Mouse (Mus musculus): ENCODE measurements around the gene Cdpf1.
"Not testable (repeated sequence)": the region's sequence is repeated elsewhere in the genome, so short reads cannot be mapped to it uniquely, and the experiment has no call there.

The Cdpf1 gene

GRCm38 (mm10) chr15:85808434-85808833, 3.1 kb downstream of the Cdpf1 start:
- DNase-seq (ENCODE audit: extremely low spot score, low read depth, low spot score), result no peak

DNA sequence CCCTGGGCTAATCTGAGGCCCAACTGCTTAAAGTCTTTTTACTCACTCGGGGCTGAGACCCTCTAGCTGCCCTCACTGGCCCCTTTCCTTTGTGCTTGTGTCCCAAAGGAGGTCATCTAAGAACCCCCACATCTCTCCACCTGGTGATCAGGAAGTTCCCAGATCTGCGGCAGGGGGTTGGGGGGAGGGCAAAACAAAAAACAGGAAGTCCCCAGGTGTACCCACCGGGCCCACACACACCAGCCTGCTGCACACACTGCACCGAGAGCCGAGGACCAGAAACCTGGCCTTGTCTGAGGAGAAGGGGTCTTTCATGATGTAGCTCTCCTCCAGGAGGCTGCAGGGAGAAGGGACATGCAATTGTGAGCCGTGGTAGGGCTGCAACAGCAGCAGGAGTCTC, 3.5 kb downstream of the Cdpf1 start:
- DNase-seq (ENCODE audit: extremely low spot score, low read depth, low spot score), result no peak

GRCm38 (mm10) chr15:85807404-85807803, 4.1 kb downstream of the Cdpf1 start:
- no peak for DNase-seq (ENCODE audit: extremely low spot score, low read depth, low spot score)

DNA sequence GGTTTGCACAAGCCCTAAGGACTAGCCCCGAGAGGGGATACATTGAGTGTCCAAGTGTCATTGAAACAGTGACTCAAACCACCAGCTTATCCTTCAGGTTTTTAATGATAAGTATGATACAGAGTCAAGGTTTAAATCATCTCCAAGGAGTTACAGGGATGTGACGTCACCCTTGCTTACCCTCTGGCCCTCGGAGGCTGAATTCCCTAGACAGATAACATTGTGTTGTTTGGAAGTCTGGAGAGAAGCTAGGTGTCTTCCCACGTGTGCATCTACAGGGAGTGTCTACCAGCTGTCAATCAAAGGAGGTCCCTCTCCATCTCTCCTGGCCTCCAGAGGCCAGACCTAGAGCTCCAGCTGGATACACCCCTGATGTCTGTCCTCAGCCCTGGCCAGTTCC, 4.6 kb downstream of the Cdpf1 start:
- no peak for DNase-seq (ENCODE audit: extremely low spot score, low read depth, low spot score)

DNA sequence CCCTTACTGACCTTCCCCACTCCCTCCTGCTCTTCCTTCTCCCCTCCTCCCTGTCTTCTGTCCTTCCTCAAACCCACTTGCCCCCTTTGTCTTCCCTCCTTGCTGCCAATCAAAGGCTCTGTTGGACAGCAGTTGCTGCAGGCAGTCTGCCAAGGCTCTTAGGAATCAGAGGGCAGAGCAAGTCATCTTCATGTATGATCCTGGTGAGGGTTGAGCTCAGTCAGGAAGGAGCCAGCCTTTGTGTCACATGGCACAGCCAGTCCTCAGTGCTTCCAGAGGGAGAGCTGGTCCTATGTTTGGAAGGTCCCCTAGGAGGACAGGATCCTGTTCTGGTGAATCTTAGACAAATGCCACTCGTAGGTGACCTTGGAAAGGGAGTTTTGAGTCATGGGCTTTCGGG, 8.6 kb downstream of the Cdpf1 start:
- no peak for DNase-seq (ENCODE audit: extremely low spot score, low read depth, low spot score)

GRCm38 (mm10) chr15:85798676-85799075, 12.8 kb downstream of the Cdpf1 start:
- DNase-seq (ENCODE audit: extremely low spot score, low read depth, low spot score), result no peak

GRCm38 (mm10) chr15:85795516-85795915, 16.0 kb downstream of the Cdpf1 start:
- DNase-seq (ENCODE audit: extremely low spot score, low read depth, low spot score), result no peak

GRCm38 (mm10) chr15:85792819-85793218, 18.7 kb downstream of the Cdpf1 start:
- DNase-seq (ENCODE audit: extremely low spot score, low read depth, low spot score), result no peak

- no peak for DNase-seq (ENCODE audit: extremely low spot score, low read depth, low spot score)
These were observed 20.0 kb downstream of the Cdpf1 start for GRCm38 (mm10) chr15:85791449-85791848.

- no peak for DNase-seq (ENCODE audit: extremely low spot score, low read depth, low spot score)
These were observed 22.9 kb downstream of the Cdpf1 start for GRCm38 (mm10) chr15:85788633-85789032.

- DNase-seq (ENCODE audit: extremely low spot score, low read depth, low spot score), result no peak
These were observed 23.4 kb downstream of the Cdpf1 start for GRCm38 (mm10) chr15:85788051-85788450.

GRCm38 (mm10) chr15:85787482-85787881, 24.0 kb downstream of the Cdpf1 start:
- no peak for DNase-seq (ENCODE audit: extremely low spot score, low read depth, low spot score)

DNA sequence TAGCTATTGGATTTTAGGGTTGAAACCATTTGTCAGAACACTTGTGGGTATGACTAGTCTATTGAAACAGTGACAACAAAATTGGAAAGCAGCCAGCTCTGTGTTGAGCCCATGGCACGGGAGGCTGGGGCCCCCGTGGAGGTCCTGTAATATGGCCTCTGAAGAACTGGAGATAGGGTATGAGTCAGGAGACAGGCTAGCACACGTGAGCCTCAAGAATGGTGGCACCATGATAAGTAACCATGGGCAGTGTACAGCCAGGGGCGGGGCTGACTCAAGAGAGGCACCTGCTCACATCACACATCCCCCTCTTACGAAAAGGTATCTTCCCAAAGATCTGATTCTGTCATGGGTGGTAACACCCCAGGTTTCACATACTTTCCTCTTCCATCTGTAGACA, 24.8 kb downstream of the Cdpf1 start:
- DNase-seq (ENCODE audit: extremely low spot score, low read depth, low spot score), result no peak

GRCm38 (mm10) chr15:85784341-85784740, 27.2 kb downstream of the Cdpf1 start:
- DNase-seq (ENCODE audit: extremely low spot score, low read depth, low spot score), result no peak

DNA sequence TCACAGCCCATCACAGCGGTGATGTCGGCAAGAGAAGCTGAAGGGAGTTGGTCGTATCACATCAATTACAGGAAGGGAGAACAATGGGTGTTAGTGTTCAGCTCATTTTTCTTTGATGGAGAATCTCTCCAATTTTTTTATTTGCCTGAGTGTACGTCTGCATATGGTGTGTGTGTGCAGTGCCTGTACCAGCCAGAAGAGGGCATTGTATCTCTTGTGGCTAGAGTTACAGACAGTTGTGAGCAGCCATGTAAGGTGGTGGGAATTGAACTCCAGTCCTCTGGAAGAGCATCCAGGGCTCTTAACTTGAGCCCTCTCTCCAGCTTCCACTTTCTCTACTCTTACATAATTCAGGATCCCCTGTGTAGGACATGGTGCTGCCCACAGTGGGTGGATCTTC, 28.4 kb downstream of the Cdpf1 start:
- DNase-seq (ENCODE audit: extremely low spot score, low read depth, low spot score), result no peak

- not testable (repeated sequence) for DNase-seq (ENCODE audit: extremely low spot score, low read depth, low spot score)
These were observed 32.6 kb downstream of the Cdpf1 start for GRCm38 (mm10) chr15:85778891-85779290.

GRCm38 (mm10) chr15:85776771-85777170, 34.7 kb downstream of the Cdpf1 start:
- no peak for DNase-seq (ENCODE audit: extremely low spot score, low read depth, low spot score)

GRCm38 (mm10) chr15:85776241-85776640, 35.3 kb downstream of the Cdpf1 start:
- no peak for DNase-seq (ENCODE audit: extremely low spot score, low read depth, low spot score)

DNA sequence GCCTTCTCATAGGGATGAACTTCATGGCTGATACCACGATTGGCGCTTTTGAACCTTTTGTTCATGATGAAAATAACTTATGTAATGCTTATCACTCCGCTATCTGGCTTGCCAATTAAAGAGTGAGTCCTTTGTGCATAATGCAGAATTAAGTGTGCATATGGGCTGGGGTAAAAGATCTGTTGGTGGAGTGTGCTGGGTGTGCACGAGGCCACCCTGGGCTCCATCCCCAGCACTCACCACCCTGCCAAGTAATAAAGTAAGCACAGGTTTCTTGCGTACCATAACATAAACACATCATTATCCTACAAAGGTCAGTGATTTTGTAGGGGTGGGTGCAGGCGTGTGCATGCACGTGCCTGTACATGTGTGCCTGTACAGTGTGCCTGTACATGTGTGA, 36.5 kb downstream of the Cdpf1 start:
- no peak for DNase-seq (ENCODE audit: extremely low spot score, low read depth, low spot score)

DNA sequence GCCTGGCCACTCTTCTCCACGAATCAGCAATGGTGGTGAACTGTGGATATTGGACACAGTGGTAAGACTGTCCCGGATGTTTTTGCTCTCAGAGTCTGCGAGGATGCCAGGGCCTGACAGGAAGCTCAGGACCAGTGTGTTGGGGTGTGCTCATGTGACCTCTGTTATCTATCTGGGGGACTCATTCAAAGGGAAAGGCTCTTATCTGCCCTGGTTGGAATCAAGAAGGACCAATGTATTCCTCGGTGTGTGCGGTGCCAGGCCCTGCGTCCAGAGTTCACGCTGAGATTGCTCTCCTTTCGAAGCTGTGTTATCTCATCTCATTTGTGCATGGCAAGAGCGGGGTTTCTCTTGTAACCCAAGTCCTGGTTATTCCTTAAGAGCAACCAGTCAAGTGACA, 37.1 kb downstream of the Cdpf1 start:
- no peak for DNase-seq (ENCODE audit: extremely low spot score, low read depth, low spot score)

GRCm38 (mm10) chr15:85772146-85772740, 39.3 kb downstream of the Cdpf1 start:
- DNase-seq (ENCODE audit: extremely low spot score, low read depth, low spot score), result no peak

GRCm38 (mm10) chr15:85771306-85772121, 40.0 kb downstream of the Cdpf1 start:
- no peak for DNase-seq (ENCODE audit: extremely low spot score, low read depth, low spot score)

GRCm38 (mm10) chr15:85768991-85769390, 42.5 kb downstream of the Cdpf1 start:
- DNase-seq (ENCODE audit: extremely low spot score, low read depth, low spot score), result no peak
